Mouse (Mus musculus) small intestine, adult 2 months (tissue): ENCODE data around the gene Gab2.

Experiments used
- CTCF ChIP-seq: fragments of 200-500 bp; IDR thresholded peaks from 2 replicates; pipeline ENCODE4 v1.5.1; 2012; ENCODE audit warnings: low read depth, mild to moderate bottlenecking, control low read depth, inconsistent platforms, low read length, moderate library complexity, mixed read lengths; ENCODE audit not compliant: insufficient replicate concordance, insufficient read length; ENCODE audit errors: extremely low read depth
- POLR2A ChIP-seq: fragments of 200-500 bp; IDR thresholded peaks from 2 replicates; pipeline ENCODE4 v1.6.1; 2012; ENCODE audit warnings: low read depth, mild to moderate bottlenecking, control low read depth, inconsistent platforms, low read length, moderate library complexity

- TF ChIP-seq CTCF = no peak
- no peak for TF ChIP-seq POLR2A
Measured at GRCm38 (mm10) chr7:97344655-97345054, 263.3 kb downstream of the Gab2 start.
